Mouse (Mus musculus) frontal cortex, postnatal 36 days (tissue): Measurements from ENCODE around the gene Slc23a4.
A peak's percentile ranks its signal among the peaks of the same experiment; 100 is the strongest.

ENCODE experiments used
- DNase-seq, 2 experiments: peaks; one replicate each; pipeline ENCODE4 v3.0.0; 2022; ENCODE audit warnings: low spot score in 2 of 2

Slc23a4 gene

GRCm38 (mm10) chr6:34988081-34988761 is at the start of gene Slc23a4:
Slc23a4 (minus strand) TSS chr6:34988404.
- DNase-seq = no peak

- DNase-seq = no peak
These were observed 45.1 kb upstream of the Slc23a4 start for GRCm38 (mm10) chr6:35033341-35033740.

GRCm38 (mm10) chr6:35032704-35033103 is 44.5 kb upstream of the Slc23a4 start:
- DNase-seq = no peak

GRCm38 (mm10) chr6:35030811-35031210 is 42.6 kb upstream of the Slc23a4 start:
- DNase-seq = no peak

GRCm38 (mm10) chr6:35030226-35030625 is 42.0 kb upstream of the Slc23a4 start:
- DNase-seq = no peak

- DNase-seq = no peak
These were observed 39.8 kb upstream of the Slc23a4 start for GRCm38 (mm10) chr6:35028023-35028422.

GRCm38 (mm10) chr6:35027257-35027656 is 39.1 kb upstream of the Slc23a4 start:
- no peak for DNase-seq

- no peak for DNase-seq
These were observed 28.4 kb upstream of the Slc23a4 start for GRCm38 (mm10) chr6:35016624-35017023.

GRCm38 (mm10) chr6:35011953-35012352 is 23.7 kb upstream of the Slc23a4 start:
- no peak for DNase-seq

- no peak for DNase-seq
These were observed 22.5 kb upstream of the Slc23a4 start for GRCm38 (mm10) chr6:35010705-35011104.

GRCm38 (mm10) chr6:35002261-35002669 is 14.1 kb upstream of the Slc23a4 start:
- peak; percentile 71 to 76 for DNase-seq

- peak; percentile 33 to 64 for DNase-seq
These were observed 10.9 kb upstream of the Slc23a4 start for GRCm38 (mm10) chr6:34999101-34999500.

GRCm38 (mm10) chr6:34996496-34996895 is 8.3 kb upstream of the Slc23a4 start:
- no peak for DNase-seq

GRCm38 (mm10) chr6:34995265-34995681 is 7.1 kb upstream of the Slc23a4 start:
- DNase-seq = peak; percentile 76 to 82

- no peak for DNase-seq
These were observed 6.5 kb upstream of the Slc23a4 start for GRCm38 (mm10) chr6:34994692-34995091.

- no peak for DNase-seq
These were observed 1.1 kb upstream of the Slc23a4 start for GRCm38 (mm10) chr6:34989263-34989662.

GRCm38 (mm10) chr6:34987085-34987645 is 1.0 kb downstream of the Slc23a4 start:
- no peak for DNase-seq

- DNase-seq = no peak
These were observed 7.5 kb downstream of the Slc23a4 start for GRCm38 (mm10) chr6:34980661-34981060.

- no peak for DNase-seq
These were observed 8.9 kb downstream of the Slc23a4 start for GRCm38 (mm10) chr6:34979291-34979690.

GRCm38 (mm10) chr6:34971181-34971580 is 17.0 kb downstream of the Slc23a4 start:
- no peak for DNase-seq

GRCm38 (mm10) chr6:34965819-34966539 is 22.2 kb downstream of the Slc23a4 start:
- DNase-seq = no peak

GRCm38 (mm10) chr6:34964550-34964949 is 23.7 kb downstream of the Slc23a4 start:
- no peak for DNase-seq

GRCm38 (mm10) chr6:34959131-34959530 is 29.1 kb downstream of the Slc23a4 start:
- no peak for DNase-seq
